Mouse (Mus musculus): ENCODE results near the gene A4galt.

Gene A4galt

DNA sequence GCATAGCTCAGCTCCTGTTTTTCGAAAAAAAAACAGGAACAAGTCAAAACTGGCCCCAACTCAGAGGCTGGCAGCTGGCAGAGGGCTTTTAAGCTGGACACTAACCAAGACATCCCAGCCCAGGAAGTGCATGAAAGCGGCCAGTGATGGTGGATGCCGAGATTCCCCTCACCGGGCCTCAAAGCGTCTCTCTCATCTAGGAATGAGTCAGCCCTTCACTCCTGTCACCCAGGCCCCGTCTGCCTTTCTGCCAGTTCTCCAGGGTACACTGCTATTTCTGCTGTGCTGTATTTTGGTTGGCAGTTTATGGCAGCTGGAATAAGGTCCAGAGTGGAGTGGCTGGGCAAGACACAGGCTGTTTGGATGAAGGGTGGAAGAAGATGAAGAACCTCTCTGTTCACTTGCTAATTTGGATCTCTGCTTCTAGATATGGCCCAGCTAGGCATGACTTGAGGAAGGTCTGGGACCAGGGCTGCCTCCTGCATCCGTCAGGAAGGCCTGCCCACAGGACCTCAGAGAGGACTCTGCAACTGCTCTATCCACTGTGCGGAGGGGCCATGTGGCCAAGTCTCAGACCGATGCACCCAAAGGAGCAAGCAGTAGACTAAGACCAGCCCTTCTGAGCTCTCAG is 27.3 kb downstream of the A4galt start:
- DNase-seq, result peak; percentile 67 to 74

DNA sequence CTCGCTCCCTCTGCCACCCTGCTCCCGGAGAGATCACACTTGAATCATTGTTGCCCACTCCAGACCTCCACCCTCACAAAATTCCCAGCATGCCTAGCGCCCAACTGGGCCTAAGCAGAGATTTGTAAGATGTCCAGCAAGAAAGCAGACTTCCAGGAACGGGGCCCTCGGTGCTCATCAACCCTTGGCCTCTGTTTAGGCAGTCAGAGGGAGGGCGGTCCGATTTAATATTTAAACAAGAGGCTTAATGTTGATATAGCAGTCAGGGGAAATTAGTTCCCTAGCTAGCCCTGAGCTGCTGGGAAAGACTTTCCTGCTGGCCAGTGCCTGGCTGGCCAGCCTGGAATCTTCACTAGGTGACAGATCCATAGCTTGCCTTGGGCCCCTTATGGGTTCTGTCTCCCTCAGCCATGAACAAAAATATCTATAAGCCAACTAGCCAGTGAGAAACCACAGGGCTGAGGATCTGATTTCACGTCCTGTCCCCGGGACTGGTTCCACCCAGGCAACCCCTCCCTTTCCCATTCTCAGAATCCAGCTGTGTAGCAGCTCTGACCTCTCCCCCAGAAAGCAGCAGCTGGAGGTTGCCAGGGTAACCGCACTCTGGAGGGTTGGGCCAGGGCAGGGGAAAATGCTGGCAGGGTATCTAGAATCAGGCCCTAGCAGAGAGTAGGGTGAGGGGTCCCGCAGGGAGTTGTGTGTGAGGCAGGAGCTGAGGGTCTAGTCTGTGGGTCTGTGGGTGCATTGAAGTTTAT is 28.2 kb downstream of the A4galt start:
- DNase-seq, result peak in 1 of 2 experiments; percentile 30

GRCm38 (mm10) chr15:83221721-83222120 is 29.9 kb downstream of the A4galt start:
- DNase-seq, result no peak

DNA sequence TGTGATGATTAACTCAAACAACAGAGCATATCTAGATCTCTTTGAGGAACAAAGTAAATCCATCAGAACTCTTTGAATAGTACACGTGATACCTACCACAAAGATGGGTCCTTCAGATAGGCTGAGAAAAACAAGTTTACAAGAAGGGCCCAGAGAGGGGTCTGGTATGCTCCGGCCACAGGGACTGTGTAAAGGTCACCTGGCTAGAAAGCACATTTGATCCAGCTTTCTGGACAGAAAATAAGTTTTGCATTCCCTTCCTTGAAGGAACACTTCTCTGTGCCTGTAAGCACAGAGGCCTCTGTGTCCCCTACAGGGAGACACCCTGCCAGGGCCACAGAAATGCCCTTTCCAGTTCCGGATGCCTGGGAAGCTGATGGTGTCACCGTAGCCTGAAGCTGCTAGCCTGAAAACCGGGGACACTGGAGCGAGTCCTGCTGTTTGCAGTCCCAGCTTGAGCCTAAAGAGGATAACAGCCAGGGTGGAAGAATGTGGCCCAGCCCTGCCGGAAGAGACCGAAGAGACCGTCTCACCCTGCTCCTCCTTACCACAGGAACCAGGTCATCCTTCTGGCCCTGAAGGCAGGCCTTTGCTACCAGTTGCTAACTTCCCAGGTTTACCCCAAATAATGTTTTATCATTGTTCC is 31.1 kb downstream of the A4galt start:
- no peak for DNase-seq

DNA sequence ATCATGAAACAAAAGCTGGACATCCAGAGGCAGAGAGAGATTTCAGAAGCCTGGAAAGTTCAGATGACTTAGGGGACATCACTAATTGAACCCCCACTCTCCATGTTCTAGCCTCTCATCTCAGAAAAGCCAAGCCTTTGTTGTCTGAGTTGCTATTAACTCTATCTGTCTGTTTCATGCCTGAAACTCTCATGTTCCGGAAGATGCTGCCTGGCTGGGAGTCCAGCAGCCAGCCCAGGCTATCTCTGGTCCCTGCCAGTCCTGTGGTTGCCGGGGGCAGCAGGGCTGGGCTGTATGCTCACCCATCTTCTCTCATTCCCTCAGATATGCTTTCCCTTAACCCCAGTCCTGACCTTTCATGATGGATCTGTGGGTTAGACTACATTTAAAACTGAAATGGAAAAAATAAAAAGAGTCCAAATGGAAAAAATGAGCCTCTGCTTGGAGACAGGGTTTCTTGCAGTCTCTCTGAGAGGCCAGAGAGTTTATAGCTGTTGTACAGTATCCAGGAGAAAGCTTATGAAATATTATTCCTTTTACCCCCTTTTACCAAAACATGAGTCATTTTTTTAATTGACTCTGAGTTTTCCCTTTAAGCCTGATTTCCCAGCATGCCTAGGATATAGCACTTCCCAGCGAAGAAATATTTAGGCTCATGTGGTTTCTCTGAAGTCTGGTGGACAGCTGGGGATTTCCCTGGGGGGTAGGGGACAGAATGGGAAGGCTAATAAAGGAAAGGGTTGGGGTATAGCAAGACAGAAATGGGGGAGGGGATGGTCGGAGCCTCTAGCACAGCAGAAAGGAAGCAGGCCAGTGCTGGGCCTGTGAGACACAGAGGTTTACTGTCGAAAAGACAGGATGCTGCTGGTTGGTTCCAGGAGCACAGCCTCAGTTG is 36.0 kb downstream of the A4galt start:
- DNase-seq, result peak; percentile 43 to 51

DNA sequence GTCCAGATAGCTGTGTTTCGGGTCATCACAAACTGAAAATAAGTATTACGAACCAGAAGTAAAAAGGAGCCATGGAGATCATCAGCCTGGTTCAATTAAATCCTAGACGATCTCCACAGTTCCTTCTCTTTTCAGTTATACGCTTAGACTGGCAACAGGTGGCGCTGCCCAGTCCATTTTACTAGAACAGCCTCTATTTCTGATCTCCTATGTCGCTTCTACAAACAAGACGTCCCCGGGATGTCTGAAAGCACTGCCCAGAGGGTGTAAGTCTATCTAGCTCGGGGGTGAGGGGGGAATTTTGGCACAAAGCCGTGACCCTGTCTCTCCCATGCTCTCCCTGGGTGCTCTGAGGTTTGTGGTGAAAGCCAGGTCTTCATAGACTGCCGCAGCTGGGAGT is 41.3 kb downstream of the A4galt start:
- DNase-seq, result peak; percentile 78 to 82

GRCm38 (mm10) chr15:83209719-83210118 is 41.9 kb downstream of the A4galt start:
- DNase-seq, result no peak

DNA sequence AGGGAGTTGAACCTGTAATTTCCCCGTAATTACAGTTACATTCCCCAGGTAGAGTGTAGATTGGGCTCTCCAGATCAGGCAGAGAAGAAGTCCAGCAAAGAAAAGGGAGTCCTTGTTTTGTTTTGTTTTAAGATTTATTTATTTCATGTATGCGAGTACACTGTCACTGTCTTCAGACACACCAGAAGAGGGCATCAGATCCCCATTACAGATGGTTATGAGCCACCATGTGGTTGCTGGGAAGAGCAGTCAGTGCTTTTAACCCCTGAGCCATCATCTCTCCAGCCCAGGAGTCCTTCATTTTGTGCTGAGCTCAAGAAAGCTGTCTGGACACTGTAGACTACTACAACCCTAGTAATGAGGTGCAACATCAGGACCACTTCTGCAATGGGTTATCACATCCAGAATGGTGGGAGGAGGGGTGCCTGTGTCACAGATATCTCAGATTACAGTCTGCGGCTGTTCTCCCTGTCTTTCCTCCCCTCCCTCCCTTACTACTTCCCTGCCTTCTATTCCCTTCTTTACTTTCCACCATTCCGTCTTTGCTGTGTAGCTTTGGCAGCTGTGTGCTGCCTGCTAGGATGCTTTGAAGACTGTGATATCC is 42.4 kb downstream of the A4galt start:
- DNase-seq, result no peak

DNA sequence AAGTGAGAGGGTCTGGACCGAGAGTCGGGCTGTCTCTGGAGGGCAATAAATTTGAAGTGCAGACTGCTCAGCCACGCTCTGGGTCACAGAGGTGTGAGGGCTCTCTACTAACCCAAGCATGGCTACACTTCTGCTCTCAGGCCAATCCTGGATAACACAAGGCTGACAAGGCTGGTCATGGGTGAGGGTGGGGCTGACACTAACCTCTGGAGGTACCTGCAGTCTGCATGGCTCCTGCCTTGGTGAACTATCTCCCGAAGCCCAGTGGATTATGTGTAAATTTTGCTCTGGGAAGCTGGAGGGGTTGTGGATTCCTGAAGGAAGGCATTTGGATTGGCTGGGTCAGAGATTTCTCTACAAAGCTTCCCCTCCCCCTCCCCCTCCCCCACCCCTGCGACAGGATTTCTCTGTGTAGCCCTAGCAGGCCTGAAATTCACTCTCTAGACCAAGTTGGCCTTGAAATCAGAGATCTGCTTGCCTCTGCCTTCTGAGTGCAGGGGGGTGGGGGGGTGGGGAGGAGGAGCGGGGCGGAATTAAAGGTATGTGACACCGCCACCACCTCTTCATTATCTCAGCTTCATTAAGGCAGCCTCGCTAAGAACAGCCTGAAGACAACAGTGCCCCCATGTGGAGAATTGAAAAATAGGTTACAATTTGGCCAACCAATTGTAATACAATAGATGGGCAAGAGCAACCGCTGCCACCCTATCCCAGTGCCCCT is 46.7 kb downstream of the A4galt start:
- DNase-seq, result peak; percentile 77 to 86

GRCm38 (mm10) chr15:83202412-83202811 is 49.2 kb downstream of the A4galt start:
- DNase-seq, result no peak

DNA sequence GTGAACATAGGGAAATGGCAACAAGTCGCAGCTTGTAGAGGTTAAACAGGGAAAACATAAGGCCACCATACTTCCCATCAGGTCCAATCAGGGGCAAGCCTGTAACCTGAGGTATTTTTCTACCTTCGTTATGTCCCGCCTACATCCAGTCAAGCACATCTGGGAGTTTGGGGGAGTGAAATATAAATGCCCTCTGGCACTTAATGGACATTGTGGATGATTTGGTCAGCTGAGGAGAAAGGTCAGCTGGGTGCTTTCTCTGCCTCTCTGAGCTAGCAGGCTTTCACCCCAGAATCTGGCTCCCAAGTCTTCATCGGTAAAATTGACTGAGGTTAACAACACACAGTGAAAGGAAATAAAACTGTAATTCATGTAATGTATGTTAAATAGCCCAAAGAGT is 58.2 kb downstream of the A4galt start:
- DNase-seq, result no peak

GRCm38 (mm10) chr15:83182351-83182750 is 69.2 kb downstream of the A4galt start:
- DNase-seq, result no peak

GRCm38 (mm10) chr15:83181800-83182330 is 69.7 kb downstream of the A4galt start:
- no peak for DNase-seq

DNA sequence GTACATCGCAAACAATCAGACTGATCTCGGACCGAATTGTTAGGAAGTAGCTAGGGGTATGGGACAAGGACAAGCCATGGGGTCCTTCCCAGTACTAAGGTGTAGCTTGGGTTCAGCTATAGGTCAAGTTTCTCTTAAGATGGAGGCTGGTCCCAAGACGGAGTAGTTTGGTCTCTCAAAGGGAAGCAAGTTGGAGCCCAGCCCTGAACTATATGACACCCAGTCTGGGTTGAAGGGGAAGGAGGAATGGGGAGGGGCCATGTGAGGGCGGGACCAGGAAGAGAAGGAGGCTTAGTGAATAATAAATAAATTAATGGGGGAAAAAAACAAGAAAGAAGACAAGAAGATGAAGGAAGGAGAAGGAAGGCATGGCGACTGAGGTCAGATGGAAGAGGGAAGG is 71.6 kb downstream of the A4galt start:
- DNase-seq, result no peak

Data from cerebellum, postnatal 10 days (tissue).